ENCODE assay signal across 30 mouse cellular contexts in the genomic region with DNA sequence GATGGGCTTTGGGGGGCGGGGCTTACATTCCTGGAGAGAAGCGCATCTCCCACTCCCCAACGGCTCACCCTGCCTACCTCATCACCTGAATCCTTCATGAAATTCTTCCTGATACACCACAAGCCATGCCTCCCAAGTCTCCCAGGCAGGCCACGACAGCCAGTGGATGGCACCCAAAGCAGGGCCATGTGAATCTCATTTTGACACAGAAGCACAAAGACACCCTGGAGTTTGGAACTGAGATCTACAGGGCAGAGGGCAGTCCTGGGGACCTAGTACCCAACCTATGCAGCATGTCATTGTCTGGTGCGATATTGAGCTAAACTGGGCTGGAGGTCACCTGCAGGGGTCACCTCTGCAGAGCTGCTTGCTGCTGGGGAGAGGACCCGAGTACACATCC.
A peak's percentile ranks its signal among the peaks of the same experiment; 100 is the strongest.
DNase-seq lines count a peak whose midpoint lies in the region; ATAC-seq and TF ChIP-seq lines count a peak whose summit lies in the region.
"Had no signal": no experiment of that assay in that cellular context is flagged by ENCODE, and none has a peak within 500 bp of the region (broad histone marks: within the 10 kb centered on the region; RNA-seq: fewer than 3 reads in every experiment).

No protein-coding gene starts in this region.

- 41% methylated on average over 6 of the region's 6 CpGs for WGBS in heart, adult 2 months
- WGBS in heart, embryonic 14.5 days: 47% methylated on average over 6 of the region's 6 CpGs
- 81% methylated on average over 6 of the region's 6 CpGs for WGBS in kidney, embryonic 15.5 days

- H3K4me1 ChIP-seq in heart, adult 2 months (ENCODE audit: control insufficient read depth, insufficient read depth, low read length): peaks cover 65% of the 10 kb centered on the region
- H3K4me1 ChIP-seq in heart, embryonic 14.5 days (ENCODE audit: control insufficient read depth in 2 of 2, insufficient read depth in 2 of 2, low read length in 2 of 2): peaks cover 74 to 91% of the 10 kb centered on the region in 2 experiments
- peaks cover 64% of the 10 kb centered on the region for H3K4me1 ChIP-seq in kidney, embryonic 15.5 days
- H3K4me1 ChIP-seq: forebrain, embryonic 15.5 days; hindbrain, embryonic 15.5 days; midbrain, embryonic 15.5 days had no signal

- H3K27ac ChIP-seq in heart, adult 2 months: peak overlapping the region; percentile 38
- H3K27ac ChIP-seq in heart, embryonic 14.5 days (replicated peaks in 1 of 2; ENCODE audit: control insufficient read depth in 1 of 2, insufficient read depth in 1 of 2, low read depth in 2 of 2, low read length in 2 of 2): peak overlapping the region; percentile 81 to 83
- no peak overlapping the region for H3K27ac ChIP-seq in kidney, embryonic 15.5 days
- H3K27ac ChIP-seq: embryonic facial prominence, embryonic 13.5 days; forebrain, embryonic 10.5 days; forebrain, embryonic 15.5 days; hindbrain, embryonic 10.5 days; hindbrain, embryonic 15.5 days; left cerebral cortex, adult 2 months; limb, embryonic 12.5 days; liver, embryonic 13.5 days; midbrain, embryonic 10.5 days; midbrain, embryonic 15.5 days; neural tube, embryonic 15.5 days had no signal

- no peak for TF ChIP-seq POLR2A in heart, adult 2 months (IDR thresholded peaks at IDR 0.05; ENCODE audit: insufficient read depth, low read depth, low read length)

- no peak overlapping the region for H3K4me2 ChIP-seq in heart, embryonic 14.5 days (ENCODE audit: low read length)
- no peak overlapping the region for H3K4me2 ChIP-seq in kidney, embryonic 15.5 days
- H3K4me2 ChIP-seq: embryonic facial prominence, embryonic 13.5 days; forebrain, embryonic 15.5 days; hindbrain, embryonic 15.5 days; limb, embryonic 12.5 days; liver, embryonic 13.5 days; midbrain, embryonic 15.5 days; neural tube, embryonic 15.5 days had no signal

- no peak for ATAC-seq in heart, embryonic 14.5 days (ENCODE audit: insufficient number of reproducible peaks, insufficient read depth, low FRiP score, low read depth)
- no peak for ATAC-seq in kidney, embryonic 15.5 days (replicated peaks; ENCODE audit: low FRiP score)
- ATAC-seq: forebrain, embryonic 15.5 days; inflammation-experienced regulatory T-cells, adult 6 months; midbrain, embryonic 15.5 days had no signal

- no peak for TF ChIP-seq CTCF in heart, adult 2 months (IDR thresholded peaks at IDR 0.05)

- H3K27me3 ChIP-seq in heart, adult 2 months (ENCODE audit: control insufficient read depth, insufficient read depth, low read length): no peaks in the 10 kb centered on the region
- H3K27me3 ChIP-seq in heart, embryonic 14.5 days (ENCODE audit: control insufficient read depth, insufficient read depth, low read length): no peaks in the 10 kb centered on the region
- no peaks in the 10 kb centered on the region for H3K27me3 ChIP-seq in kidney, embryonic 15.5 days
- H3K27me3 ChIP-seq: embryonic facial prominence, embryonic 13.5 days; forebrain, embryonic 15.5 days; hindbrain, embryonic 15.5 days; limb, embryonic 12.5 days; liver, embryonic 13.5 days; midbrain, embryonic 15.5 days; neural tube, embryonic 15.5 days had no signal

- H3K36me3 ChIP-seq in heart, adult 2 months (ENCODE audit: control insufficient read depth, insufficient read depth, low read length): peaks cover 40% of the 10 kb centered on the region
- 0 out of 2 replicates have a peak, but pooled peaks cover 10% of the 10 kb centered on the region for H3K36me3 ChIP-seq in heart, embryonic 14.5 days (ENCODE audit: control insufficient read depth, insufficient read depth, low read length)
- H3K36me3 ChIP-seq in kidney, embryonic 15.5 days: no peaks in the 10 kb centered on the region
- H3K36me3 ChIP-seq: embryonic facial prominence, embryonic 13.5 days; forebrain, embryonic 10.5 days; forebrain, embryonic 15.5 days; G1E; hindbrain, embryonic 10.5 days; hindbrain, embryonic 15.5 days; liver, embryonic 13.5 days; midbrain, embryonic 10.5 days; midbrain, embryonic 15.5 days; neural tube, embryonic 15.5 days had no signal

- no peak overlapping the region for H3K9ac ChIP-seq in heart, adult 2 months (ENCODE audit: low read depth, low read length)
- peak overlapping the region; percentile 41; the same call in 1 of the 2 replicates for H3K9ac ChIP-seq in heart, embryonic 14.5 days (ENCODE audit: low read length)
- H3K9ac ChIP-seq in kidney, embryonic 15.5 days: no peak overlapping the region
- H3K9ac ChIP-seq: embryonic facial prominence, embryonic 13.5 days; forebrain, embryonic 15.5 days; hindbrain, embryonic 15.5 days; limb, embryonic 12.5 days; liver, embryonic 13.5 days; midbrain, embryonic 15.5 days; neural tube, embryonic 15.5 days had no signal

- no peaks in the 10 kb centered on the region for H3K9me3 ChIP-seq in heart, embryonic 14.5 days (ENCODE audit: control insufficient read depth, low read length)
- no peaks in the 10 kb centered on the region for H3K9me3 ChIP-seq in kidney, embryonic 15.5 days (replicated peaks)
- H3K9me3 ChIP-seq: embryonic facial prominence, embryonic 13.5 days; forebrain, embryonic 10.5 days; forebrain, embryonic 15.5 days; G1E; hindbrain, embryonic 10.5 days; hindbrain, embryonic 15.5 days; limb, embryonic 12.5 days; liver, embryonic 13.5 days; midbrain, embryonic 10.5 days; midbrain, embryonic 15.5 days; neural tube, embryonic 15.5 days had no signal

- intact Hi-C loops in heart, adult 2 months (cut with DNase I): no loop called here
- intact Hi-C loops in heart, postnatal 14 days (cut with DNase I): no loop called here

- H3K4me3 ChIP-seq in heart, adult 2 months: no peak overlapping the region
- H3K4me3 ChIP-seq in heart, embryonic 14.5 days (ENCODE audit: control insufficient read depth in 1 of 2, insufficient read depth in 1 of 2, low read depth in 1 of 2, low read length in 2 of 2): no peak overlapping the region
- no peak overlapping the region for H3K4me3 ChIP-seq in kidney, embryonic 15.5 days (replicated peaks)
- H3K4me3 ChIP-seq: embryonic facial prominence, embryonic 13.5 days; forebrain, embryonic 10.5 days; forebrain, embryonic 15.5 days; hindbrain, embryonic 10.5 days; hindbrain, embryonic 15.5 days; left cerebral cortex, adult 2 months; limb, embryonic 12.5 days; liver, embryonic 13.5 days; midbrain, embryonic 10.5 days; midbrain, embryonic 15.5 days; neural tube, embryonic 15.5 days had no signal

- TF ChIP-seq EP300 in heart, adult 2 months (IDR thresholded peaks at IDR 0.05; ENCODE audit: insufficient read depth, low read depth, low read length): no peak

- H3K79me2 ChIP-seq in heart, adult 2 months (replicated peaks; ENCODE audit: control insufficient read depth, insufficient read depth, low read length): peaks cover 14% of the 10 kb centered on the region

- DNase-seq in heart, adult 2 months: no peak
- no peak for DNase-seq in heart, adult 9 months (ENCODE audit: low spot score in 2 of 2)
- no peak for DNase-seq in heart, postnatal 14 days
- peak; percentile 16 for DNase-seq in kidney, postnatal 10 days
- DNase-seq in ZHBTc4 (ENCODE audit: low read depth, low spot score): peak; percentile 60
- no peak for DNase-seq in urinary bladder, postnatal 25 days (ENCODE audit: low spot score)
- DNase-seq: adrenal gland, postnatal 25 days; cerebellum, adult 18-20 months; cerebellum, postnatal 10 days; kidney, adult 11 months; liver, embryonic 13.5 days; lung, adult 2 months; lung, postnatal 14 days; retina, postnatal 1 day; right cerebral cortex, postnatal 14 days; thymus, postnatal 4 days had no signal

Comparison
In these comparisons a context has a peak if more than half of its experiments do, and no peak if none do; other contexts are left out.
1. DNase-seq: peak in kidney, postnatal 10 days (single experiment) and ZHBTc4 (single experiment); none in heart, adult 2 months (0 of 2), heart, adult 9 months (0 of 2), heart, postnatal 14 days (0 of 2) and urinary bladder, postnatal 25 days (single experiment).